Mouse (Mus musculus): ENCODE measurements at regions not wholly inside any gene's neighbourhood (a gene's known extent, or its start where the extent isn't known, plus 50 kb on each side); places are given as distances from the start of the nearest gene placed in this dataset.
A peak's percentile ranks its signal among the peaks of the same experiment; 100 is the strongest.

DNA sequence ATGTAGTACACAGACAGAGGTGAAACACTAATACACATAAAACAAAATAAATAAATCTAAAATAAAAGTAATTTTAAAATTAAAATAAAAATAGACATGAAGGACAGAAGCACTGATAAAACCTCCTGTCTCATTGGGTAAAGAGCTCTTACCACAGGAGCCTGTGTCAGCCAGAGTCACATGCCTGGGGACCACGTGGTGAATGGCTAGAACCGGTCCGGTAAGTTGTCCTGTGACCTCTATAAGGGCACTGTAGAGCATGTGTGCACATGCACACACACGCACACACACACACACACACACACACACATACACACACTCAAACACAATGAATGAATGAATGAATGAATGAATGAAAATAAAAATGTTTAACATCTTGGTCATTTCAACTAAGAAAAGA, 89.8 kb upstream of the Slc45a1 start:
- TF ChIP-seq CTCF (IDR thresholded peaks at IDR 0.05; ENCODE audit: extremely low read depth, insufficient read length, insufficient replicate concordance, low read depth, low read length) (no peak), POLR2A (IDR thresholded peaks at IDR 0.05; ENCODE audit: low read depth, low read length) (no peak)

DNA sequence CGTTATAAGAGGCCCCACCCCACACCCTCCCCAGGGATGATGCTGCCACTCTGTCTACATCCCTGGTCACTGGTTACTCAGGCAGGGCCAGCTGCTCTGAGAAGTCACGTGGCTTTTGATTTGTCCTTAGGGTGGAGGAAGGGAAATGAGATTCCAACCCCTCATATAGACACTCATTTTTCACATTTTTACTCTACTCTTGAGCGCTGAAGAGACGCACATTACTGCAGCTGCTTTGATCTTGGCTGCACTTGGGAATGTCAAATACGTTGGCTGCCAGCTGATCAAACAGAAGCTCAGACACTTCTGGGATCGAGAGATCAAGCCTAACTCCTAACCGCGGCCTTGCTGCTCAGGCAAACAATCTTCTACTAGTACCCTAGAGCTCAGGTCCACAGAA, 88.2 kb upstream of the Slc45a1 start:
- Histone ChIP-seq H3K27ac (ENCODE audit: insufficient read depth, low read depth, low read length) (no peak overlapping the region), H3K36me3 (ENCODE audit: control insufficient read depth, insufficient read depth, low read length) (no peaks in the 10 kb centered on the region), H3K4me1 (ENCODE audit: control insufficient read depth, insufficient read depth, insufficient read length, low read length) (no peaks in the 10 kb centered on the region), H3K4me3 (ENCODE audit: low read depth, low read length) (no peak overlapping the region), H3K27me3 (ENCODE audit: control insufficient read depth, insufficient read depth, low read length) (no peaks in the 10 kb centered on the region)
- WGBS = 19% methylated on average over 8 of the region's 8 CpGs
- TF ChIP-seq POLR2A (IDR thresholded peaks at IDR 0.05; ENCODE audit: low read depth, low read length) (no peak), CTCF (IDR thresholded peaks at IDR 0.05; ENCODE audit: extremely low read depth, insufficient read length, insufficient replicate concordance, low read depth, low read length) (no peak)

More for the DNA sequence above, 89.8 kb upstream of the Slc45a1 start:
- Histone ChIP-seq H3K27me3 (ENCODE audit: control insufficient read depth, insufficient read depth, low read length) (no peaks in the 10 kb centered on the region), H3K36me3 (ENCODE audit: control insufficient read depth, insufficient read depth, low read length) (no peaks in the 10 kb centered on the region), H3K4me3 (ENCODE audit: low read depth, low read length) (no peak overlapping the region), H3K27ac (ENCODE audit: insufficient read depth, low read depth, low read length) (no peak overlapping the region), H3K4me1 (ENCODE audit: control insufficient read depth, insufficient read depth, insufficient read length, low read length) (peaks cover 10% of the 10 kb centered on the region)
- 85% methylated on average over 4 of the region's 4 CpGs for WGBS

DNA sequence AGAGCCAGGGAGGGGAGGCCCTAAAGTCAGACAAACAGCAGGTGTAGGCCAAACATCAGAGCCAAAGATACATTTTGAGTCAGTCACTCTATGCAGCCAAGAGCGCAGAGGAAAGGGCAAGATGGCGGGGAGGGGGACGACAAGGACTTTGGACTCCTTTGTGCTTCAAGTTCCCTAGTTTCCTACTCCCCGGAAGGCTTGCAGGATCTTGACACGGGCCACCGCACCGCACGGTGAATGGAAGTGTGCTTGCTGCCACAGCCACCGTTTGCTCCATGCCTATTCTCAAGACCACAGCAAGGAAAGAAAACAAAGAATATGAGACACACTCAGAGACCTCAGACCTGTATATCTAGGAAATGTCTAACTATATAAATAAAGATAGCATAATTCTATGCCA, 86.8 kb upstream of the Slc45a1 start:
- 96% methylated on average over 9 of the region's 9 CpGs for WGBS
- TF ChIP-seq CTCF (IDR thresholded peaks at IDR 0.05; ENCODE audit: extremely low read depth, insufficient read length, insufficient replicate concordance, low read depth, low read length) (no peak), POLR2A (IDR thresholded peaks at IDR 0.05; ENCODE audit: low read depth, low read length) (no peak)
- Histone ChIP-seq H3K36me3 (ENCODE audit: control insufficient read depth, insufficient read depth, low read length) (no peaks in the 10 kb centered on the region), H3K27me3 (ENCODE audit: control insufficient read depth, insufficient read depth, low read length) (no peaks in the 10 kb centered on the region), H3K4me3 (ENCODE audit: low read depth, low read length) (no peak overlapping the region), H3K4me1 (ENCODE audit: control insufficient read depth, insufficient read depth, insufficient read length, low read length) (no peaks in the 10 kb centered on the region), H3K27ac (ENCODE audit: insufficient read depth, low read depth, low read length) (no peak overlapping the region)

DNA sequence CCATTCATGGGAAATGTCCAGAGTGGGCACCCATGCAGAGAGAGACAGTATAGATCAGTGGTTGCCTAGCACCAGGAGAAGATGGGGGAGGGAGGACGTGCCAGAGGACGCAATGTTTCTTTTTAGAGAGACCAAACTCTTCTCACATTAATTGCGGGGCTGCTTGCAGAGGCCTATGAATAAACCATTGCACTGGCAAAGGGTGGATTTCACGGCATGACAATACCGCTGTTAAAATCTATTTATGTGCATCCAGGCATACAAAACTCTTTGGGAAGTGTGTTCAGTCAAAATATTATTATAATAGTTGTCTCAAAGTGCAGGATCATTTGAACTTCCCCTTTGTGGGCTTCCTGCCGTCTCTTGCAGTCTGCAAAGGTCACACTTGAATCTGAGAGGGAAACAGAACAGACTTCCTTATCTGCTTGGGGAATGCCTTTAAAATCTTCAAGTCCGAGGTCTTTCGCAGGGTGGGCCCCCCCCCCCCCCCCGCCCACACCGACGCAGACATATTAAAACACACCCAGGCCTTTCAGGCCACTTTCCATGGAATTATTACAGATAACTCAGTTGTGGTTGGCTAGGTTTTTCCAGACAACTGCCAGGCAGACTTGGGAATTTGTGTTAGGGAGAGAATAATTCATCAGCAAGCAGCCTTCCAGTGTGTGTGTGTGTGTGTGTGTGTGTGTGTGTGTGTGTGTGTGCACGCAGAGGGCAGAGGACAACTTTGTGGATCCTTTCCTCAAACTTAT, 78.3 kb upstream of the Slc45a1 start:
- H3K4me1 ChIP-seq (ENCODE audit: control insufficient read depth, insufficient read depth, insufficient read length, low read length) = peaks cover 16% of the 10 kb centered on the region
- no peaks in the 10 kb centered on the region for H3K36me3 ChIP-seq (ENCODE audit: control insufficient read depth, insufficient read depth, low read length)
- H3K27me3 ChIP-seq (ENCODE audit: control insufficient read depth, insufficient read depth, low read length) = no peaks in the 10 kb centered on the region
- WGBS = 26% methylated on average over 12 of the region's 12 CpGs
- H3K4me3 ChIP-seq (ENCODE audit: low read depth, low read length) = no peak overlapping the region
- no peak for TF ChIP-seq CTCF (IDR thresholded peaks at IDR 0.05; ENCODE audit: extremely low read depth, insufficient read length, insufficient replicate concordance, low read depth, low read length)
- no peak for TF ChIP-seq POLR2A (IDR thresholded peaks at IDR 0.05; ENCODE audit: low read depth, low read length)
- no peak overlapping the region; the same call in 1 of the 2 replicates for H3K27ac ChIP-seq (ENCODE audit: insufficient read depth, low read depth, low read length)

DNA sequence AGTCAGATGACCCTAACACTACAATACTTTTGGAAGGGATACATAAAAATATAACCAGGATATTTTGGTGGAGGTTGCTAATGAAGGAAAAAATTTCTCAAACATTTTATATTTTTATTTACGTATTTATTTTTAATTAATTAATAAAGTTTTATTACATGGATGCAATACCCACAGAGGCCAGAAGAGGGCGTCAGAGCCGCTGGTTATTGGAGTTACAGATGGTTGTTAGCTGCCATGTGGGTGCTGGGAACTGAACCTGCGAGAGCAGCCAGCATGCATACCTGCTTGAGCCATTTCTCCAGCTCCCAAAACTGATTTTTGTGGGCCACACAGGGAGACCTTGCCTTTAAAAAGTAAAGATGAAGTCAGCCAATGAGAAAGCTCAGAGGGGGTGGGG, 74.6 kb upstream of the Slc45a1 start:
- Histone ChIP-seq H3K27ac (ENCODE audit: insufficient read depth, low read depth, low read length) (no peak overlapping the region), H3K36me3 (ENCODE audit: control insufficient read depth, insufficient read depth, low read length) (no peaks in the 10 kb centered on the region), H3K4me1 (ENCODE audit: control insufficient read depth, insufficient read depth, insufficient read length, low read length) (peaks cover 17% of the 10 kb centered on the region), H3K4me3 (ENCODE audit: low read depth, low read length) (no peak overlapping the region), H3K27me3 (ENCODE audit: control insufficient read depth, insufficient read depth, low read length) (no peaks in the 10 kb centered on the region)
- TF ChIP-seq POLR2A (IDR thresholded peaks at IDR 0.05; ENCODE audit: low read depth, low read length) = no peak
- peak; percentile 47; the same call in 1 of the 2 replicates for TF ChIP-seq CTCF (IDR thresholded peaks at IDR 0.05; ENCODE audit: extremely low read depth, insufficient read length, insufficient replicate concordance, low read depth, low read length)
- 74% methylated on average over 4 of the region's 4 CpGs for WGBS

DNA sequence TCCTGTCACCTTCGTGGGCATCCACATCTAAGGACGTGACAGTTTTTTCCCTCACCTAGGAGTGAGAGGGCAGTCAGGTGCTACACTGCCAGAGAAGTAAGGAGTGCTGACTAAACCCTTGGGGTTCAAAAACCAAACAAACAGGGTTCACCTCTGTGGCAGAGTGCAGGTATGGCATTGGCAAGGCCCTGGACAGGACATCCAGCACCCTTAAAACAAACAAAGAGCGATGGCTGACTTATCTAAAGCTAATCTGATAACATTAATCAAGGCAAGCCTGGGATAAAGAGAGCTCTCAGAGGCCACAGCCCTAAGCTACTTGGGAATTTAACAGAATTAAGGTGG, 74.1 kb upstream of the Slc45a1 start:
- Histone ChIP-seq H3K27me3 (ENCODE audit: control insufficient read depth, insufficient read depth, low read length) (no peaks in the 10 kb centered on the region), H3K27ac (ENCODE audit: insufficient read depth, low read depth, low read length) (no peak overlapping the region), H3K36me3 (ENCODE audit: control insufficient read depth, insufficient read depth, low read length) (no peaks in the 10 kb centered on the region), H3K4me3 (ENCODE audit: low read depth, low read length) (no peak overlapping the region), H3K4me1 (ENCODE audit: control insufficient read depth, insufficient read depth, insufficient read length, low read length) (peaks cover 17% of the 10 kb centered on the region)
- TF ChIP-seq POLR2A (IDR thresholded peaks at IDR 0.05; ENCODE audit: low read depth, low read length) (no peak), CTCF (IDR thresholded peaks at IDR 0.05; ENCODE audit: extremely low read depth, insufficient read length, insufficient replicate concordance, low read depth, low read length) (no peak)
- 53% methylated on average over 3 of the region's 3 CpGs for WGBS

DNA sequence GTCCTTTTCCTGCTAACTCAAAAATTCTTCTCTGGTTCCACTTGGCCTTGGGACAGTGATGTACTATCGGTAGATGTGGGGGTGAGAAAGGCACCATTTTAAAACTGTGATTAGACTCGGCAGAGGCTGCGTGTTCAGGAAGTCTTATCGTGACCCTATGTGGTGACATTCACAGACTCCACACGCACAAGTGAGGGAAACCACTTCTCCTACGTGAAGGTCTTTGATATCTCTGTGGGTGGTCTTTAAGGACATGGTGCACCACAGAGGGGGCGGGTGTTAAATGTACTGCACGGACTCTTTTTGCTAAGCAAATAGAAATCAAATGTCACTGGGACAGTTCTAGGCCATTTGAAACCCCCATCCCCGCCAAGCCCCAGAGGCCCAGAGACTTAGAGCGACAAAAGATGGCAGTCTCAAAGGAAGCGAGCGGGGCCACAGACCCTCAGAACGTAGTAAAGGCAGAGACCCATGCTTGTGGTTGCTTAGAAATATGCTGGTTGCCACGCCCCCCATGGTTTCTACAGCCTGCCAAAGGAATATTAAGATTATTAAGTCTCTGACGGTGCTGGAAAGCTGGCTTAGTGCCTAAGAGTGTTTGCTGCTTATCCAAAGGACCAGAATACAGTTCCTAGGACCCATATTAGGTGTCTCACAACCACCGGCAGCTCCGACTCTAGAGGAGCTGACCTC, 73.6 kb upstream of the Slc45a1 start:
- no peak for TF ChIP-seq POLR2A (IDR thresholded peaks at IDR 0.05; ENCODE audit: low read depth, low read length)
- H3K27ac ChIP-seq (ENCODE audit: insufficient read depth, low read depth, low read length) = 0 out of 2 replicates have a peak overlapping the region, but pooled peaks have one; percentile 34
- peaks cover 17% of the 10 kb centered on the region for H3K4me1 ChIP-seq (ENCODE audit: control insufficient read depth, insufficient read depth, insufficient read length, low read length)
- H3K4me3 ChIP-seq (ENCODE audit: low read depth, low read length) = 0 out of 2 replicates have a peak overlapping the region, but pooled peaks have one; percentile 17
- H3K36me3 ChIP-seq (ENCODE audit: control insufficient read depth, insufficient read depth, low read length) = no peaks in the 10 kb centered on the region
- WGBS = 49% methylated on average over 17 of the region's 17 CpGs
- H3K27me3 ChIP-seq (ENCODE audit: control insufficient read depth, insufficient read depth, low read length) = no peaks in the 10 kb centered on the region
